Mouse (Mus musculus) cerebellum, postnatal 4 days (tissue): ENCODE measurements around the gene Cldn34a.
"Not testable (repeated sequence)": the region's sequence is repeated elsewhere in the genome, so short reads cannot be mapped to it uniquely, and the experiment has no call there.

ENCODE experiments used
- DNase-seq, 2 experiments: peaks; one replicate each; pipeline ENCODE4 v3.0.0; 2022; ENCODE audit warnings: low spot score in 2 of 2, mixed read lengths in 1 of 2

Cldn34a gene

DNA sequence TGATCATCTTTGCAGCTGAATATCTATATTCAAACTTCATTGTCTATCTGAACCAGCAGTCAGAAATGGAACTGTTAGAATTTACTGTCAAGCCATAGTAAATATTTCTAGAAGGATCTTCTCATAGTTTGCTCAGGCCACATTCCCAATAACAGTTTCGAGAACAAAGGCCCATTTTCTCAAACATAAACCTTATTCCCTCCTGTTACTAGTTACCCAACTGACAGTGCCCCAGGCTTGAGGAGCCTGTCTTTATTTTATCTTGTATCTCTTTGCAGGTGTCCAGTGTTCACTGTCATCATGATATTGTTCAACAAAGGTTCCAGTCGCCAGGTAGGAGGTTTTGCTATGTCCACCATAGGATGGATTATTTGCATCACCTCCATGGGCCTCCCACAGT, at the start of gene Cldn34a:
TSS of gene Cldn34a (plus strand) at position 301 of the 400 bp plus-strand sequence.
- no peak for DNase-seq

DNA sequence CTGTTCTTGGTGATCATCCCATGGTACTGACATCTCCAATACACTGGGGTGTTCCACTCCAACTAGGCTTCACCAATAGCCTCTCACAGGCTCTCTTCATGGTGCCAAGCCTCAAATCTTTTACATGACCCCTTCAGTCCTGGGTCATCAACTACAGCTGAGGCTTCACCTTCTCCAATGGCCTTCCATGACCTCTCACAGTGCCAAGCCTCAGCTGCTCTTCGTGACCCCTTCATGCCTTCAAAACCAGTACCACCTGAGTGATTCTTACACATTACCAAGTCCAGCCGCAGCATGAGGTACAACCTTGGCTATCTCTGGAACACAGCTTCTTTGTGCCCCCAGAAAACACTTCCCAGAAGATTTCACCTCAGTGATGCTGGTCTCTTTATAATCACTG, 44.5 kb upstream of the Cldn34a start:
- DNase-seq, result not testable (repeated sequence)

GRCm38 (mm10) chrX:152545736-152546135, 17.4 kb upstream of the Cldn34a start:
- DNase-seq, result no peak

GRCm38 (mm10) chrX:152548180-152548579, 15.0 kb upstream of the Cldn34a start:
- DNase-seq, result no peak

DNA sequence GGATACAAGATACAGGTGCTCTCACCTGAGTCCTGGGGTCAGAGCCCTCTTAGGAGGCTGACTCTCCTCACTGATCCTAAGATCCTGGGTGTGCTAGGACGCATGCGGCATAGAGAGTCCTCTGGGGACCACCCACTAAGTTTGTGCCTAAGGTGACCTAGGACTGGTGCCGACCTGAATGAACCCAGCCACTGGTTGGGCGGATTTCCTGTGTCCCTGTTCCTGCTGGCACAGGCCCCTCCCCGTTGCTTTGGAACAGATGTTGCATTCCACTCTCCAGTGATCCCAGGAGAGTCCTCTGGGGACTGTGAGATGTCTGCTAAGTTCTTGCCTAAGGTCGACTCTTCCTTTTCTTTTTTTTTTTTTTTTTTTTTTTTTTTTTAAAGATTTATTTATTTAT, 5.7 kb upstream of the Cldn34a start:
- DNase-seq, result no peak
